Mouse (Mus musculus) bone marrow macrophage, adult 2 months (primary cell): ENCODE measurements around the gene Lrrc1.

ENCODE experiments used
- CTCF ChIP-seq: IDR thresholded peaks from 2 replicates; pipeline ENCODE4 v1.5.1; 2012; ENCODE audit warnings: low read depth, mild to moderate bottlenecking, low read length, moderate library complexity
- POLR2A ChIP-seq: IDR thresholded peaks from 2 replicates; pipeline ENCODE4 v1.6.1; 2012; ENCODE audit warnings: mild to moderate bottlenecking, low read depth, low read length, borderline replicate concordance

DNA sequence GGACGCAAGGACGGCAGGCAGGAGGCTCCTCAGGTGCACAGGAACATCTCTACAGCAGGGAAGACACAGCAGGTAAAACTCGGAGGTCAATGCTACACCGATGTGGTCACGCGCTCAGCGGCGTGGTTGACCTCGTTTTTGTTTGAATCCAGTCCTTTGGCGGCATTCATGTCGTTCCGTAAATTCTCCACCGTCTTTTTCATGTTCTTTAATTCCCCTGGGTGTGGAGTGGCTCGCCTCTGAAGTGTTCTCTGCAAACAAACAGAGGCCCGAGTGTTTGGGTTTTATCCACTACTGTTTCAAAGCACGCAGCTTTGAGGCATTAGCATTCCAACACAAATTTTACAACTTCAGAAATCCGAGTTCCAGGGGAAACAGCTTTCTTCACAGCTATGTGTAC is 112.6 kb downstream of the Lrrc1 start:
- TF ChIP-seq CTCF, result no peak
- TF ChIP-seq POLR2A, result no peak
